Mouse (Mus musculus) ES-Bruce4 (cell line): Measurements from ENCODE around the gene Zfp652. TPM values are rescaled to one million over a fixed set of nuclear protein-coding genes. Genes with fewer than 3 reads are reported as not detected.
A peak's percentile ranks its signal among the peaks of the same experiment; 100 is the strongest.

Experiments
- H3K27ac ChIP-seq: 2 replicates; pipeline ENCODE4 v1.5.1; 2012; ENCODE audit warnings: low read length, inconsistent platforms; ENCODE audit not compliant: insufficient read depth
- H3K27me3 ChIP-seq: 2 replicates; pipeline ENCODE4 v1.6.1; 2012; ENCODE audit warnings: mild to moderate bottlenecking, low read length, inconsistent platforms; ENCODE audit not compliant: control insufficient read depth, poor library complexity, insufficient read depth, severe bottlenecking
- H3K36me3 ChIP-seq: 2 replicates; pipeline ENCODE4 v1.6.1; 2012; ENCODE audit warnings: inconsistent platforms, mild to moderate bottlenecking, low read length, moderate library complexity; ENCODE audit not compliant: control insufficient read depth, poor library complexity, insufficient read depth, severe bottlenecking
- H3K4me1 ChIP-seq: one replicate; pipeline ENCODE4 v1.8.1; 2011; ENCODE audit warnings: low read length; ENCODE audit not compliant: control insufficient read depth, insufficient read depth
- H3K4me3 ChIP-seq: 2 replicates; pipeline ENCODE4 v1.5.1; 2011; ENCODE audit warnings: low read depth, mild to moderate bottlenecking, low read length
- H3K9ac ChIP-seq: 2 replicates; pipeline ENCODE4 v1.6.1; 2012; ENCODE audit warnings: low read depth, mild to moderate bottlenecking, inconsistent platforms; ENCODE audit not compliant: poor library complexity, severe bottlenecking
- H3K9me3 ChIP-seq: replicated peaks from 2 replicates; pipeline ENCODE4 v1.6.1; 2012; ENCODE audit warnings: mild to moderate bottlenecking, low read length, inconsistent platforms; ENCODE audit not compliant: control insufficient read depth, poor library complexity, insufficient read depth, severe bottlenecking
- CTCF ChIP-seq: IDR thresholded peaks from one replicate; pipeline ENCODE4 v1.8.1; 2011; ENCODE audit warnings: low read depth, low read length
- EP300 ChIP-seq: IDR thresholded peaks from 2 replicates; pipeline ENCODE4 v1.6.1; 2011; ENCODE audit warnings: low read depth, low read length; ENCODE audit not compliant: insufficient read depth
- POLR2A ChIP-seq: IDR thresholded peaks from one replicate; pipeline ENCODE4 v1.8.1; 2011; ENCODE audit warnings: low read length; ENCODE audit not compliant: insufficient read depth
- polyA plus RNA-seq: library from polyadenylated mRNA; stranded (reverse); fragments of >200 nt; gene quantifications from 2 replicates; pipeline ENCODE4 v1.2.4, GENCODE M21; 2011; ENCODE audit warnings: low read depth; ENCODE audit not compliant: missing spikeins, insufficient read depth, insufficient read length

The Zfp652 gene
- polyA plus RNA-seq, 1 experiment: 41.4 TPM

DNA sequence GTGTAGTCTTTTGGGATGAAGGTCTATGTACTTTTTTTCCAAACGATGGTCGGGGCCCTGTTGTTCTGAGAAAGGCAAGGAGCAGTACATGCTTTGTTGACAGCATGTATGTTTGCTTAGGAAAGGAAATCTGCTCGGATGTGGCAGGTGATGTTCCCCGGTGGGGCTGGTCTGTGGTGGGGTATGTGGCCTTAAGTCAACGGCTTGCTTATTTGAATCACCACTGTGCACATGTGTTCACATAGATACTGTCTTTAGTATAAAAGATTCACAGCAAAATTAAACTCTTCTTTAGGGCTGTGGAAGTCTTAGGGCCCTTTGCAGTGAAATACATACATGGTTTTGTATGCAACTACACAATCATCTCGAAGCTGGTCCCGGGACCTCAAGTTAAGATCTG, 1.9 kb downstream of the Zfp652 start:
- Histone ChIP-seq H3K27me3 (no peaks in the 10 kb centered on the region), H3K27ac (no peak overlapping the region), H3K4me1 (peaks cover 2% of the 10 kb centered on the region), H3K36me3 (no peaks in the 10 kb centered on the region), H3K4me3 (peak overlapping the region; percentile 80), H3K9ac (peak overlapping the region; percentile 96), H3K9me3 (no peaks in the 10 kb centered on the region)
- no peak for TF ChIP-seq CTCF
- TF ChIP-seq POLR2A: no peak
- TF ChIP-seq EP300: no peak

DNA sequence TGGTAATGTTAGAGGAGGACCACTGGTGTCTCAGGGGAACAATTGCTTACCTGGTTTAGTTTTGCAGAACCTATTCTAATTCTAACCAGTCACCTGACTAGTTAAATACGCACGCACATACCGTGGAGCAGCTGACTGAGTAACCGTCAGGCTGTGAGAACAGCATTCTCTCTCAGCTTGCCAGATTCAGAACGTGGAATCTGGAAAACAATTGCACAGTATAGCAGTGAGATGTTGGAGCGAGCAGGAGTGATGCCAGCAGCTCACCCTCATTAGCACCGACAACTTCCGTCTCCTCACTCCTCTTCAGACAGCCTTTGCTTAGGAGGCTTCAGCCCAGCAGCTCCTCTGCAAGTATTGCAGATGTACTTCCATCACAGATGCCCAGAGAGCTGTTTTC, 3.7 kb downstream of the Zfp652 start:
- no peak overlapping the region for H3K9ac ChIP-seq
- 0 out of 2 replicates have a peak overlapping the region, but pooled peaks have one; percentile 1 for H3K27ac ChIP-seq
- TF ChIP-seq EP300: peak; percentile 54; the same call in 1 of the 2 replicates
- no peak for TF ChIP-seq POLR2A
- H3K4me1 ChIP-seq: peaks cover 2% of the 10 kb centered on the region
- no peaks in the 10 kb centered on the region for H3K9me3 ChIP-seq
- H3K27me3 ChIP-seq: no peaks in the 10 kb centered on the region
- no peaks in the 10 kb centered on the region for H3K36me3 ChIP-seq
- H3K4me3 ChIP-seq: peak overlapping the region; percentile 53

DNA sequence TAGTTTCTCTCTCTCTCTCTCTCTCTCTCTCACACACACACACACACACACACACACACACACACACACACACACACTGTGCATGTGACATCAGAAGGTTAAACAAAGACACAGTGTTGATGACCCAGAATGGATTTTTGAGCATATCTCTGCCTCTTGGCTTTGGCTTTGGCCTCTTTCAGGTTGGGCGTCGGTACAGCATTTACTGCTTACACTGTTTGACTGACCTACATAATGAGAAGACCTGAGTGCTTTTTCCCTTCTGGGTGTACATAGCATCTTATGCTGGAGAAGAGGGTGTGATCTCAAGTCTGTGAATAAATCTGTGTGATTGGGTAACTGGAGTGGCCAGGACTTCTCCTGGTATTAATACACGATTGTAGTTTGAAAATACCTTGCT, 6.9 kb downstream of the Zfp652 start:
- no peak for TF ChIP-seq POLR2A
- TF ChIP-seq EP300: no peak
- no peak for TF ChIP-seq CTCF
- Histone ChIP-seq H3K27me3 (no peaks in the 10 kb centered on the region), H3K9me3 (no peaks in the 10 kb centered on the region), H3K4me1 (peaks cover 2% of the 10 kb centered on the region), H3K9ac (no peak overlapping the region), H3K36me3 (no peaks in the 10 kb centered on the region), H3K27ac (no peak overlapping the region), H3K4me3 (no peak overlapping the region)

DNA sequence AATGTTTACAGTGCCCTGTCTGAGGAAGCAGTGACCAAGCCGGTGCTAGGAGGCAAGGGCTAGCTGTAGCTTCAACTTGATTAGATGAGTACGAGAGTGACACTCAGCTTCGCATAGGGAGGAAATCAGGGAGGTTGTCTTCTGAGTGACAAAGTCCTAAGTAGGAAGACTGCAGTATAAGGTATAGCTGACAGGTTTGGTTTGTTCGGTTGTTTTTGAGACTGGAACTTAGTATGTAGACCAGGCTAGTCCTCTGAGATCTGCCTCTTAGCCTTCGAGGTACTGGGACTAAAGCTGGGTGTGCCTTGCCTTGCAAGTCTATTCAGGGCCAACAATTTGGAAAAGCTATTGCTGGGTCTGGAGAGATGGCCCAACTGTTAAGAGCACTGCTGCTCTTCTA, 10.8 kb downstream of the Zfp652 start, which contains the start of gene B130006D01Rik:
Gene B130006D01Rik (plus strand): TSS at position 301 of the 400 bp plus-strand sequence.
- Histone ChIP-seq H3K9me3 (no peaks in the 10 kb centered on the region), H3K4me1 (peaks cover 2% of the 10 kb centered on the region), H3K36me3 (no peaks in the 10 kb centered on the region), H3K27me3 (no peaks in the 10 kb centered on the region), H3K9ac (no peak within 1 kb of the TSS), H3K27ac (no peak within 1 kb of the TSS), H3K4me3 (no peak within 1 kb of the TSS)
- TF ChIP-seq EP300: no peak
- no peak for TF ChIP-seq POLR2A
- no peak for TF ChIP-seq CTCF

DNA sequence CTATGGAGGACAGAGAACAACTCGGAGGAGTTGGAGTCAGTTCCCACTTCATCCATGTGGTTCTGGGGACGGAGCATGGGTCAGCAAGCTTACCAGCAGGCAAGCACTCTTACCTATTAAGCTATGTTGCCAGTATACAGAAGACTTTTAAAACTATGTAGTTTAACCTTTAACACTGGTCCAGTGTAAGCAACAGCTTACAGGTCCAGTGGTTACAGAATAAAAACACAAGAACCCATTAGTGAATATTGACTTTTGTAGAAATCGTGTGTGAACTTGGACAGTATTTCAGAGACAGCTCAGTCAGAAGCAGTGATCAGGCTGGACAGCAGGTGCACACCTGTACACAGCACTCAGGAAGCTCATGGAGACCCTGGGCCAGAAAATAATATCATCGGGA, 12.0 kb downstream of the Zfp652 start:
- Histone ChIP-seq H3K36me3 (no peaks in the 10 kb centered on the region), H3K27ac (no peak overlapping the region), H3K4me3 (no peak overlapping the region), H3K9ac (no peak overlapping the region), H3K9me3 (no peaks in the 10 kb centered on the region), H3K27me3 (no peaks in the 10 kb centered on the region), H3K4me1 (peaks cover 1% of the 10 kb centered on the region)
- TF ChIP-seq CTCF (no peak), POLR2A (no peak), EP300 (no peak)

DNA sequence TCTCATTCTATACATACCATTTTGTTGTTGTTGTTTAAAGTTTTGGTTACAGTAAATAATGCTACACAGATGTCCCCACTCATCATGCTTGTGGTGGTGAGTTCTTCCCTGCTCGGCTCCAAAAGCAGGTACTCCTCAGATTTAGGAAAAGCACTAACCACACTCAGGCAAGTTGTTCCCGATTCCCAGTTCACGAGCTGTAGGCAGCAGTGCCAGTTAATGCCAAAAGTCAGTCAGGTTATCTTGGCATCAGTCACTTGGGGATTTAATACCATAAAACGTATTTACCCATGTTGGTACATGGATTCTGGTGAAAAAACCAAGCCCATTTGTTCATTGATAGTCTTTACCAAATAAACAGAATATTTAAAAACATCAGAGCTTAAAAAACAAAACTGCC, 13.7 kb downstream of the Zfp652 start:
- Histone ChIP-seq H3K9ac (no peak overlapping the region), H3K36me3 (no peaks in the 10 kb centered on the region), H3K4me1 (peaks cover 1% of the 10 kb centered on the region), H3K27ac (no peak overlapping the region), H3K4me3 (no peak overlapping the region), H3K27me3 (no peaks in the 10 kb centered on the region), H3K9me3 (no peaks in the 10 kb centered on the region)
- TF ChIP-seq CTCF (no peak), EP300 (no peak), POLR2A (no peak)
